Mouse (Mus musculus) embryo, embryonic 11 days (tissue): Measurements from ENCODE around the gene Wfdc10.

Source experiments
- DNase-seq: peaks from one replicate; pipeline ENCODE4 v3.0.0-alpha.2; 2015

Gene Wfdc10

DNA sequence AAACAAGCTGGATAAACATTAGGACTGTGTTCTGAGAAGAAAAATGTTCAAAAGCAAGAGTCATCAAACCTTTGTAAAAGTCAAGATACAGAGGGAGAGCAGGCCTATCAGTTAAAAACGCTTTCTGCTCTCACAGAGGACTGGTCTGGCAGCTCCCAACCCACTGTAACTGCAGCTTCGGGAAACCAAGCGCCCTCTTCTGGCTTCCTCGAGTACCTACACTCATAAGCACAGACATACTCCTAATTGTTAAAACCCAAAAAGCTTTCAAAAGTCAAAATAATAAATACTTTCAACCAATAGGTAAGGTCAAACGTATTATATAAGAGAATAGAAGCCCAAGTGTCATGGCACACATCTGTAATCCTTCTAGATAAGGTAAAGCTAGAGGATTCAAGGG, 48.4 kb downstream of the Wfdc10 start:
- no peak for DNase-seq

DNA sequence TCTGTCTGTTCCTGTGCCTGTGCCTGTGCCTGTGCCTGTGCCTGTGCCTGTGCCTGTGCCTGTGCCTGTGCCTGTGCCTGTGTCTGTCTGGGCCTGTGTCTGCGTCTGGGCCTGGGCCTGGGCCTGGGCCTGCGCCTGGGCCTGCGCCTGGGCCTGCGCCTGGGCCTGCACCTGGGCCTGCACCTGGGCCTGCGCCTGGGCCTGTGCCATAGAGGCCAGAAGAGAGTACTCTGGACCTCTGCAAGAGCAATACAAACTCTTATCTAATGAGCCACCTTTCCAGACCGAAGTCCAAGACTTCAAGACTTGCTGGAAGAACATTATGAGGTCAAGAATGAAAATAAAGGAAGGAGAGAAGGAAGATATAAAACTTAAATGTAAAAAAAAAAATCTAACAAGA, 49.5 kb downstream of the Wfdc10 start:
- no peak for DNase-seq

DNA sequence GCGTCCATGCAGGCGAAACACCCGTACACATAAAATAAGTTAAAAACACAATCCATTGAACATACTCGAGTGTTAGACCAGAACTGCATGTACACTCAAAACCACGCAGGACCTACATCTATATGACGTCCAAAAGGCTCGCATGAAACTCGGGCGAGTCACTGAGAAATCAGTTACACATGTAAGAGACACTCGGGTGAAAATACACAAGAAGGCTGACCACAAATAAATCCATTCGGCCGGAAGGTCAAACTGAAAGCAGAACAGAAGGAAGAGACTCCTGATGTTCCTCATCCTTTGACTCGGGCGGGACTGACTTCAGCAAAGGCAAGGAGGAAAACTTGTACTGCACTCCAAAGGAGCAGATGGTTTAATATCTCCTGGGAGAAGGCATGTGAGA, 50.1 kb downstream of the Wfdc10 start:
- no peak for DNase-seq
